Mouse (Mus musculus): ENCODE measurements around the gene Aspscr1. TPM values are rescaled to one million over a fixed set of nuclear protein-coding genes. Genes with fewer than 3 reads are reported as not detected.

The Aspscr1 gene
- 10 to 100 TPM; 53.0 to 61.0 (median 55.6) TPM for total RNA-seq (2022)

- DNase-seq (ENCODE audit: low spot score in 2 of 2), result peak; percentile 84 to 88
These were observed at the start of gene Aspscr1 for GRCm38 (mm10) chr11:120672687-120673593. Aspscr1 (plus strand) TSS chr11:120672973.

GRCm38 (mm10) chr11:120623961-120624679 lies 48.7 kb upstream of the Aspscr1 start:
- peak in 1 of 2 experiments; percentile 62 for DNase-seq (ENCODE audit: low spot score in 2 of 2)

GRCm38 (mm10) chr11:120624680-120625111 lies 48.1 kb upstream of the Aspscr1 start:
- DNase-seq (ENCODE audit: low spot score in 2 of 2), result peak; percentile 69 to 84

GRCm38 (mm10) chr11:120625152-120625775 lies 47.5 kb upstream of the Aspscr1 start, which contains the start of gene Sirt7:
Sirt7 (minus strand) TSS chr11:120625240.
- no peak for DNase-seq (ENCODE audit: low spot score in 2 of 2)

- no peak for DNase-seq (ENCODE audit: low spot score in 2 of 2)
These were observed 45.8 kb upstream of the Aspscr1 start for GRCm38 (mm10) chr11:120626785-120627467.

- no peak for DNase-seq (ENCODE audit: low spot score in 2 of 2)
These were observed 45.1 kb upstream of the Aspscr1 start for GRCm38 (mm10) chr11:120627468-120628300.

GRCm38 (mm10) chr11:120628601-120629340 lies 44.0 kb upstream of the Aspscr1 start:
- DNase-seq (ENCODE audit: low spot score in 2 of 2), result no peak

- no peak for DNase-seq (ENCODE audit: low spot score in 2 of 2)
These were observed 43.4 kb upstream of the Aspscr1 start for GRCm38 (mm10) chr11:120629341-120629730.

- DNase-seq (ENCODE audit: low spot score in 2 of 2), result no peak
These were observed 42.9 kb upstream of the Aspscr1 start for GRCm38 (mm10) chr11:120629911-120630310.

- DNase-seq (ENCODE audit: low spot score in 2 of 2), result no peak
These were observed 42.3 kb upstream of the Aspscr1 start for GRCm38 (mm10) chr11:120630401-120630871.

GRCm38 (mm10) chr11:120630881-120631725 lies 41.7 kb upstream of the Aspscr1 start:
- DNase-seq (ENCODE audit: low spot score in 2 of 2), result no peak

GRCm38 (mm10) chr11:120631726-120632448 lies 40.9 kb upstream of the Aspscr1 start:
- DNase-seq (ENCODE audit: low spot score in 2 of 2), result no peak

- DNase-seq (ENCODE audit: low spot score in 2 of 2), result peak in 1 of 2 experiments; percentile 49
These were observed 39.9 kb upstream of the Aspscr1 start for GRCm38 (mm10) chr11:120632559-120633519.

GRCm38 (mm10) chr11:120633520-120634343 lies 39.0 kb upstream of the Aspscr1 start, which contains the start of gene Mafg:
Mafg (minus strand) TSS chr11:120633600.
- DNase-seq (ENCODE audit: low spot score in 2 of 2), result peak; percentile 91

- no peak for DNase-seq (ENCODE audit: low spot score in 2 of 2)
These were observed 38.0 kb upstream of the Aspscr1 start for GRCm38 (mm10) chr11:120634810-120635209.

GRCm38 (mm10) chr11:120641255-120641654 lies 31.5 kb upstream of the Aspscr1 start:
- no peak for DNase-seq (ENCODE audit: low spot score in 2 of 2)
